Mouse (Mus musculus) 3T3-L1 (cell line): ENCODE measurements around the gene Slc1a7.
A peak's percentile ranks its signal among the peaks of the same experiment; 100 is the strongest.

Experiments
- DNase-seq: peaks from one replicate; pipeline ENCODE4 v3.0.0-alpha.2; 2015; ENCODE audit warnings: low read depth, low spot score

Gene Slc1a7

DNA sequence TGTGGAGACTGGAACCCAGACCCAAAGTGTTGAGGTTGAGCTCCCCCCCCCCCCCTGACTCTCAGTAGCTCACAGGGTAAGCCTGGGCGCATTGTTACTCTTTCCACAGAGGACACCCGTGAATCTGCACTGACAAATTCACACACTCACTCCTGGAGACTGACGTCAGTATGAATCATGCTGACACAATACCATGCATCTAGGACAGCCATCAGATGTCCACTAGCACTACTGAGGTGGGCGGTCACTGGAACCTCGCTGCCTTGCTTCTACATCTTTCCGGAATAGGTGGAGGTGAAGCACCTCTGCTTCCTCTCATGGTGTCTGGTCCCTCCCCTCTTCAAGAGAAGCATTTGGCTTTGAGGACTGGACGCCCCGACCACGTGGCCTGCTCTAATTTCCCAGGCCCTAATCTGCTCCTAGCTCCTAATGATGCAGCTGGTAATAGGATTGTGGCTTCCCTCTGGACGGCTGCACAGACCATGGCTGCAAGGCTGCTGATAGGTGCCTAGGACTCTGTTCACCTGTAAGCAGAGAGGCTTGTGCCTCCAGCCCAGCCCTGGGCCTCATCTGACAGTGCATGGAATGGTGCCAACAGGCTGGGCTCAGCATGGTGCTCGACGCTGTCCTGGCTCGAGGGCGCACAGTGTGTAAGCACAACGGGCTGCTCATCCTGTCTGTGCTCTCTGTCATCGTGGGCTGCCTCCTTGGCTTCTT lies at the start of gene Slc1a7:
Gene Slc1a7, plus strand, starts transcription at position 367 of the 717 bp plus-strand sequence.
- peak; percentile 57 for DNase-seq

- peak; percentile 13 for DNase-seq
Measured at GRCm38 (mm10) chr4:107920336-107920735, 47.8 kb upstream of the Slc1a7 start.

DNA sequence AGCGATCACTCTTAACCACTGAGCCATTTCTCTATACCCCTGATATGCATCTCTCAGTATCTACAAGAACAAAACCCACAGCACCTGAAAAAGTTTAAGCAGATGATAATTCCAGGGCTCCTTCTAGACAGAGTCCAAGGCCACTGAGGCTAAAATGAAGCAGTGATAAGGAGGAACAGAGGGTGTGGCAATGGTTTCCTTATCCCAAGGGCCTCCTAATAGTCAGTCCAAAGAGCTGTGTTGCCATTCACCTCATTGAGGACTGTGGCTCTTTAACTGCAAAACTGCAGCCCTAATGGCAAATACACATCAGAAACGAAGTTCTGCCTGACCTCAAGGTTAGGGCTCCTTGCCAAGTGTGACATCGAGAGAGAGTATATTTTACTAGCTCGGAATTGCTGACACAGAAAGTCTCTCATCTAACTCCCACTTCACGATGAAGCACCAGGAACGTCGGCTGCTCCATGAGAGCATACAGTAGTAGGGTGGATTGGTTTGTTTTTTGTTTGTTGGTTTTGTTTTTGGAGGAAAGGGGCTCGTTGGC lies 46.9 kb upstream of the Slc1a7 start:
- DNase-seq = peak; percentile 21

- peak; percentile 54 for DNase-seq
Measured at GRCm38 (mm10) chr4:107921952-107922351, 46.2 kb upstream of the Slc1a7 start.

DNA sequence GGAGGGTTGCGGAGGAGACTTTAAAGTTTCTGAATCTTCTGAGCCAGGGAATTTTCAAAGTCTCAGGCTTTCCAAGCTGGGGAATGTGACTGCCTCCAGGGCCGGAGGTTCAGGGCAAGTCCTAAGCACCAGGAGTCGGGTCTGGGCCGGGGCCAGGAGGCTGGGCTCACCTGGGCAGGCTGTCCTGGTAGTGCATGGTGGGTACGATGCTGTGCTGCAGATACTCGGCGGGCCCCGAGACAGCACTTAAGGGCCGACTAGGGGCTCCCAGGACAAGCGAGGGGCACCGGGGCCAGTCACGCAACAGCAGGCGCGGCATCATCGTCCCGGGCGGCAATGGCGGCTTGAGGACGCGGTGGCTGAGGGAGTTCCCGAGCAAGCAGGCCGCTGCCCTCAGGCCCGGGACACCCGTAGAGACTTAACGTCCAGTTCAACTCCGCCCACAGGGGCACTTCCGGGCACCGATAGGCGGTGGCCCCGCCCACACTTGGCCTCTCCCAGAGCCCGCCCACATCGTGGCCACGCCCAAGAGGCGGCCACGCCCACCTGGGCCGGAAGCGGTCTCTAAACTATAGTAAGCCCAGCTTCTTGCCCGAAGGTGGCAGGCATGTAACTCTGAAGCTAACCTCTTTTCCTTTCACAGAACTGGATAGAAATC lies 44.9 kb upstream of the Slc1a7 start, which contains the start of gene Cpt2:
Gene Cpt2, minus strand, starts transcription at position 466 of the 658 bp plus-strand sequence.
- DNase-seq = peak; percentile 95

- no peak for DNase-seq
Measured at GRCm38 (mm10) chr4:107923803-107924194, 44.3 kb upstream of the Slc1a7 start.

GRCm38 (mm10) chr4:107928269-107928668 lies 39.9 kb upstream of the Slc1a7 start:
- no peak for DNase-seq

DNA sequence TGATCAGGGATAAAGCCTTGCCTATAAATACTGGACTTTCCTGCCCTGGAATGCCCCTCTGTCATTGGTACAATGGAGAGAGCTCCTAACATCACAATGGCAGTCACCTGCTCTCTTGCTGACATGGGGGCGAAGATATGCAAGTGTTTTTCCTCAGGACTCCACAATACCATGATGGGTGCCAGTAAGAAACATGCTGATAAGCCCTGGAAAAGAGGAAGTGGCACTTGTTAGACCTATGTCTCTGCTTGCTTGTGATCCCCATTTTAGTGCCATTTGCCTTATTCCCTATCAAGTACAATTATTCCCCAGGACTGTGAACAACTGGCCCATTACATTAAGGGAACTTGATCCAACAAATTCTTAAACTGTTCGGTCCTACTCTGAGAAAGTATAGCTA lies 39.4 kb upstream of the Slc1a7 start:
- DNase-seq = no peak

DNA sequence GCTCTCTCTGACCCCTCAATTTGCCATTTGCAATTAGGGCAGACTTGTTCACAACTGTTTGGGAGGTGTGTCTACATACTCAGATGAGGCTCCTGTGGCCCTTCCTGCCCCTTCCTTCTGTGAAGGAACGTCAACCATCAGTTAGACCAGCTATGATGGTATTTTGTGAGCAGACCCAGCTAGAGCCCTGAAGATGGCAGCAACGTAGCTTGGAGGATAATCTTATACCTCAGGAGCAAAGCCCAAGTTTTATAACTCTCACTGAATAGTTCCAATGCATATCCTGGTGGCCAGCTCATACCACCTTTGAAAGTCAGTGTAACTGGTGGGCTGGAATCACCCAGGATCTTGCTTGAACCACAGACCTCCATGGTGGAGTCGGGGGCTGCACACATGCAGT lies 36.7 kb upstream of the Slc1a7 start:
- peak; percentile 23 for DNase-seq

- no peak for DNase-seq
Measured at GRCm38 (mm10) chr4:107933239-107933638, 34.9 kb upstream of the Slc1a7 start.

GRCm38 (mm10) chr4:107935254-107935653 lies 32.9 kb upstream of the Slc1a7 start:
- DNase-seq = no peak

DNA sequence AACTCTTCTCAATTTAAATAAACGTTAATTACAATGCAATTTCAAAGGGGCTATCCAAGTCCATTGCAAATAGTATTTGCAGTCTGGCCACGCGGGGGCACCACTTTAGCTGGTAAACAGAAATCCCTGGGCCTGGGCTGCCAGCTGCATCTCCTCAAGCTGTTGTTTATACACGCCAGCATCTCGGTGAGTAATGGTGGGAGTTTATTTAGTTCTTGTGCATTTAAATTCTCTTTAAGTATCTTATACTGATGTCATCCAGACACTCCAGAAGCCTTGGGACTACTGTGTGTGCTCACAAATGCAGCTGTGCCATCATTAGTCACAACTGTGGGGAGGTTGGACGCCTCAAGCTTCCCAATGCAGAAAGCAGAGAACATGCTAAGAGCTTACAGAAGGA lies 30.8 kb upstream of the Slc1a7 start:
- peak; percentile 74 for DNase-seq

- DNase-seq = peak; percentile 27
Measured at GRCm38 (mm10) chr4:107938124-107938523, 30.0 kb upstream of the Slc1a7 start.

DNA sequence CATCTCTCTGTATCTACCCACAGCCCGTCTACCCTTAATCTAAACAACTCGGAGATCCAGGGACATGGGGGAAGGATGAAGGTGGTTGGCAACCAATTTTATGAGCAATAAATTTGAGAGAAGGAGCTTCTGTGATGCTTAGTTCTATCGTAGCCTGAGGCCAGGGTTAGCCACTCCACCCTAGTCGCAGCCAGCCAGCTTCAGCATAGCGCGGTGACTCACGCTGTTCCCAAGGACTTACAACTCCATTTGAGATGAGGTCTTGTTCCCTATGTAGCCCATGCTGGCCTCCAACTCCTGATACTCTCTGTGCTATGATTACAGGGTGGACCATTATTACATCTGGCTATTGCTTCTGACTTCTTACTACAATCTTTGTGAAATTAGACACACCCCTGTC lies 25.4 kb upstream of the Slc1a7 start:
- peak; percentile 36 for DNase-seq

DNA sequence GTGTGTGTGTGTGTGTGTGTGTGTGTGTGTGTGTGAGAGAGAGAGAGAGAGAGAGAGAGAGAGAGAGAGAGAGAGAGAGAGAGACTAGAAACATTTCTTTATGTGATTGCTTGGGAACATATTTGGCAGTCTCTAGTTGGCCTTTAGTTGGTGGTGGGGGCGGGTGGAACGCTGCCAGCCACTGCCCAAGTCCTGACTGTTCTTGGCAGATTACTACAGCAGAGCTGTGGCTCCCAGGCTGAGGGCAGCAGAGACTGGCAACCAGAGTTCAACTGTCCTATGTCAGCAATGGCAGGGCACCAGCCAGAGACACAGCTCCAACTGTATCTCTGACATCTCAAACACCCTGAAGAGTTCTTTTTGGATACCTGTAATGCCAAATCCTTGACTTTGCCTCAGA lies 24.0 kb upstream of the Slc1a7 start:
- DNase-seq = peak; percentile 35

DNA sequence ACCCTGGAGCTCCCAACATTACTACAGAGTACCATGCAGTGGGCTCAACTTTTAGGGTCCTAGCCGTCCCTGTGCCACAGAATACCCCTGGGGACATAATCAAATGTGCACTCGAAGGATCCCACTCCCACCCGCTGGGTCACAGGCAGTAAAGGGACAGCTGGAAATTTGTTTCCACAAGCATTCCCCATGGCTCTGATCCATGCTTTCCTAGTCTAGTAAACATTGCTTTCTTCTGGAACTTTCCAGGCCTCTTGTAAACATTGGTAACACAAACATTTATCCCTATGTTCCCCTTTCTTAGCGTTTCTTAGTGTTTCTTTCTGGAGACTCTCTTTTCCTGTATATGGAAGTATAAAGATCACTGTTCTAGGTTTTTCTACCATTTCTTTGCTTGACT lies 18.2 kb upstream of the Slc1a7 start:
- no peak for DNase-seq

- peak; percentile 66 for DNase-seq
Measured at GRCm38 (mm10) chr4:107952845-107953244, 15.3 kb upstream of the Slc1a7 start.

DNA sequence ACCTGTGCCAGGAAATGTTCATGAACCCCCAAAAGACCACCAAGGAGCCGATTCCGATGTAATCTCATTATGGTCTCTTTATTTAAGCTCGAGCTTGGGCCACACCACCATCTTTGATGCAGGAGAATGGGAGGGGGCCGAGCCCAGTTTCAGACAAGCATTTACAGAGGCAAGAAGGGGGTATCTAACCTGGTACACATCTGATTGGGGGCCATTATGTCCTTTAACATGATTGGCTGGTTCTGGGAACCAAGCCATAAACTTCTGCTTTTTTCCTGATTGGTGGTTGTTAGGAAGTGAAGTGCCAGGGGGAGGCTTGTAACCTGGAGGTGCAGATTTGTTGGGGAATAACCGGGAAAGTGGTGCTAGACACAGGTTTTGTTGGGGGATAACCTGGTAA lies 12.4 kb upstream of the Slc1a7 start:
- DNase-seq = no peak

DNA sequence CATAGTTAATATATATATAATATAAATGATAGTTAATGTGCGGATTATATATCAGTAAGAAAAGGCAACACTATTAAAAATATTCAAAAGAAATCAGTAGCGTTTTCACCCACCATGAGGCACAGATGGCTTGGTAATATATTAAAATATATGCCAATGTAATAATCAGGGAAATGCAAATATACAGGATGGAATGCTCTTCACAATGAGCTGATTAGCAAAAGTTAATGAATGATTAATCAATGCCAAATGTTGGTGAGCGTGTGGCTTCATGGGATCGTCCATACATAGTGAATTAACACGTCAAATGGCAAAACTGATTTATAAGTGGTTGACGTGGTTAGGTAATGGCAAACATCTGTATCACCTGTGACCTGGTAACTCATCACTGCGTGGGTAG lies 9.6 kb upstream of the Slc1a7 start:
- no peak for DNase-seq

GRCm38 (mm10) chr4:107962044-107962732 lies 5.9 kb upstream of the Slc1a7 start:
- DNase-seq = peak; percentile 94

DNA sequence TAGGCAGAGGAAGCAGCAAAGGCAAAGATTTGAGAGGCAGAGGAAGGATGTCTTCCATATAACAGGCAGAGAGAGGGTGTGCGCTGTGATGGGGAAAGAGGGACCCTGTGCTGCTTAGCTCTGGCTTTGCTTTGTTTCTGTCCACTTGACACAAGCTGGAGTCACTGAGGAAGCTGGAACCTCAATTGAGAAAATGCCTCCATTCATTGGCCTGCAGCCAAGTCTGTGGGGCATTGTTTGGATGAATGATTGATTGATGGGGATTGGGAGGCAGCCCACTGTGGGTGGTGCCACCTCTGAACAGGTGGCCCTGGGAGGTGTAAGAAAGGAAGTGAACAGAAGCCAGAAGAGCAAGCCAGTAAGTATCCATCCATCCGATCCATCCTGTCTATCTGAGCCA lies 5.3 kb upstream of the Slc1a7 start:
- DNase-seq = peak; percentile 32

GRCm38 (mm10) chr4:107966416-107967109 lies 1.6 kb upstream of the Slc1a7 start:
- DNase-seq = no peak
